Mouse (Mus musculus) spleen, adult 2 months (tissue): ENCODE data around the gene Runx1.

Experiments used
- CTCF ChIP-seq: fragments of 200-500 bp; IDR thresholded peaks from 2 replicates; pipeline ENCODE4 v1.5.1; 2011; ENCODE audit warnings: mild to moderate bottlenecking, inconsistent platforms; ENCODE audit not compliant: insufficient read depth, insufficient read length, insufficient replicate concordance; ENCODE audit errors: extremely low read depth
- POLR2A ChIP-seq: fragments of 200-500 bp; IDR thresholded peaks from 2 replicates; pipeline ENCODE4 v1.6.1; 2011; ENCODE audit warnings: low read depth, low read length, inconsistent platforms

GRCm38 (mm10) chr16:92696411-92697015 is 129.4 kb downstream of the Runx1 start:
- TF ChIP-seq CTCF (no peak), POLR2A (no peak)
